Mouse (Mus musculus) liver, embryonic 11.5 days (tissue): ENCODE measurements at regions not wholly inside any gene's neighbourhood (a gene's known extent, or its start where the extent isn't known, plus 50 kb on each side); places are given as distances from the start of the nearest gene placed in this dataset.

Experiments used
- ATAC-seq: fragments of 200-750 bp; cut with Nextera tagmentation; replicated peaks from 2 replicates; pipeline ENCODE4 v1.8.0; 2017; ENCODE audit warnings: moderate number of reproducible peaks, mild to moderate bottlenecking, moderate TSS enrichment, moderate library complexity; ENCODE audit not compliant: low FRiP score
- DNase-seq: peaks from one replicate; pipeline ENCODE4 v3.0.0-alpha.2; 2017; ENCODE audit warnings: low spot score
- H3K27ac ChIP-seq: fragments of 300-500 bp; sonication (generic); 2 replicates; pipeline ENCODE4 v1.5.1; 2014; ENCODE audit warnings: mild to moderate bottlenecking, low read depth, low read length, control low read depth
- H3K27me3 ChIP-seq: fragments of 300-500 bp; sonication (generic); replicated peaks from 2 replicates; pipeline ENCODE4 v1.6.1; 2014; ENCODE audit warnings: low read length, mixed read lengths; ENCODE audit not compliant: control insufficient read depth, insufficient read depth
- H3K36me3 ChIP-seq: fragments of 300-500 bp; sonication (generic); 2 replicates; pipeline ENCODE4 v1.6.1; 2014; ENCODE audit warnings: mild to moderate bottlenecking, low read length, moderate library complexity, mixed read lengths; ENCODE audit not compliant: control insufficient read depth, insufficient read depth
- H3K4me1 ChIP-seq: fragments of 300-500 bp; sonication (generic); replicated peaks from 2 replicates; pipeline ENCODE4 v1.6.1; 2014; ENCODE audit warnings: low read length, mixed read lengths; ENCODE audit not compliant: control insufficient read depth, insufficient read depth
- H3K4me2 ChIP-seq: fragments of 300-500 bp; sonication (generic); 2 replicates; pipeline ENCODE4 v1.6.1; 2014; ENCODE audit warnings: mild to moderate bottlenecking, control low read depth, moderate library complexity
- H3K4me3 ChIP-seq: fragments of 300-500 bp; sonication (generic); 2 replicates; pipeline ENCODE4 v1.5.1; 2014; ENCODE audit warnings: low read depth, low read length, control low read depth
- H3K9ac ChIP-seq: fragments of 300-500 bp; sonication (generic); 2 replicates; pipeline ENCODE4 v1.6.1; 2014; ENCODE audit warnings: low read depth, low read length, control low read depth
- H3K9me3 ChIP-seq: fragments of 300-500 bp; sonication (generic); 2 replicates; pipeline ENCODE4 v1.6.1; 2016; ENCODE audit warnings: low read length, inconsistent platforms, mixed read lengths; ENCODE audit not compliant: control insufficient read depth
- WGBS: fragments of 180-500 bp; shearing (Covaris S2); extraction: QIAGEN DNeasy Blood & Tissue Kit; methylation state at CpG from one replicate; pipeline ENCODE4 v1.1.7; 2014; 5-methylcytosine and 5-hydroxymethylcytosine counted together

DNA sequence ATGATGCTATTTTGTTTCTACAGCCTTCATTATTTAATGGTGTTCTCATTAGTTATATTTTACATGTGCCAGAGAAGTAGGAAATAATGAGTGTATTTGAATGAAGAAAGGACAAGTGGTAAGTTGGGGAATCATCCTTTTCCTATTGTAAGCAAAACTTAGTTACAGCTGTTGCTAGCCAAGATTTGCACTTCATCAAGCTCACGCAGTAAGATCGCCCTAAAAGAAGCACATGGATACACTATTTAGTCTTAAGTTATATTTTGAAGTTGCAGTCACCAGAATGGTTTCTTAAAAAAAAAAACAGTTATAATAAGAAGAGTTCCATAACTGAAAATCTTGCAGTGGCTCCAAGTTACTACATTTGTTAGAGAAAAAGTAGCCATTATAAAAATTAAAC, 410.3 kb upstream of the Cntn6 start:
- Histone ChIP-seq H3K4me3 (no peak overlapping the region), H3K4me1 (no peaks in the 10 kb centered on the region), H3K4me2 (no peak overlapping the region), H3K27ac (no peak overlapping the region), H3K27me3 (no peaks in the 10 kb centered on the region), H3K9ac (no peak overlapping the region), H3K36me3 (no peaks in the 10 kb centered on the region), H3K9me3 (no peaks in the 10 kb centered on the region)
- DNase-seq (no peak), ATAC-seq (no peak)
- 86% methylated on average over 2 of the region's 2 CpGs for WGBS

DNA sequence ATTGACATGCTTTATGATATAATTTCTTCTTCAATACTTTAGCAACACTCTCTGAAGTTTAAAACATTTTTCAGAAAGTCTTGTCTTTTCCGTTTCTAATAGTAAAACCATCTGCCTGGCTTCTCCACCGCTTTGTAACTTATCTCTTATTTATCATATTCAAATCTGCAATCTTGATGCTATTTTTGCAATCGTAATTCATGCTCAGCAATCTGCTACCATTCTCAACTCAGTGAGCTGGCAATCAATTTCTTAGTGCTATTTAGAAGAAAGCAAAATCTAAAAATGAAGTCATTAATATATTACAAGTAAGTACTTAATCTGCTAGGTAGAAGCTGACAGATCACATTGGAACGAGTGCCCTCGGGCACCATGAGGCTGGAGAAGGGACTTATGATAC, 384.2 kb upstream of the Cntn6 start:
- 73% methylated on average over 5 of the region's 5 CpGs for WGBS
- ATAC-seq (no peak), DNase-seq (no peak)
- no peaks in the 10 kb centered on the region for H3K9me3 ChIP-seq
- no peak overlapping the region for H3K27ac ChIP-seq
- H3K9ac ChIP-seq, result no peak overlapping the region
- H3K4me1 ChIP-seq, result no peaks in the 10 kb centered on the region
- H3K4me3 ChIP-seq, result no peak overlapping the region
- H3K36me3 ChIP-seq, result no peaks in the 10 kb centered on the region
- H3K4me2 ChIP-seq, result no peak overlapping the region
- no peaks in the 10 kb centered on the region for H3K27me3 ChIP-seq
